Mouse (Mus musculus) gastrocnemius, postnatal 25 days (tissue): Measurements from ENCODE around the gene Rhbdd2. TPM values are rescaled to one million over a fixed set of nuclear protein-coding genes. Genes with fewer than 3 reads are reported as not detected.
"Not testable (repeated sequence)": the region's sequence is repeated elsewhere in the genome, so short reads cannot be mapped to it uniquely, and the experiment has no call there.

Source experiments
- DNase-seq: peaks from one replicate; pipeline ENCODE4 v3.0.0; 2022
- long read RNA-seq, 2 experiments: library from polyadenylated mRNA; stranded (forward); transcript quantifications; one replicate each; pipeline ENCODE4 v2.0.0; 2021
- total RNA-seq, 2 experiments: library from RNA; stranded (reverse); gene quantifications; 1 replicate in 1 of 2; 2 replicates in 1 of 2; pipeline ENCODE4 v1.2.3; 2021

Gene Rhbdd2
- 10 to 100 TPM in 1 of 2 experiments, 1 to 10 TPM in 1; 9.9 to 11.8 TPM for total RNA-seq
- long read RNA-seq, experiment 1, full-length matches to known transcripts: 12 of 17 reads
- long read RNA-seq, experiment 1, partial matches to known transcripts: 0 of 17 reads
- long read RNA-seq, experiment 1, other reads (novel, unspliced or antisense): 5 of 17 reads
- long read RNA-seq, experiment 2, full-length matches to known transcripts: 20 of 23 reads
- long read RNA-seq, experiment 2, partial matches to known transcripts: 0 of 23 reads
- long read RNA-seq, experiment 2, other reads (novel, unspliced or antisense): 3 of 23 reads

DNA sequence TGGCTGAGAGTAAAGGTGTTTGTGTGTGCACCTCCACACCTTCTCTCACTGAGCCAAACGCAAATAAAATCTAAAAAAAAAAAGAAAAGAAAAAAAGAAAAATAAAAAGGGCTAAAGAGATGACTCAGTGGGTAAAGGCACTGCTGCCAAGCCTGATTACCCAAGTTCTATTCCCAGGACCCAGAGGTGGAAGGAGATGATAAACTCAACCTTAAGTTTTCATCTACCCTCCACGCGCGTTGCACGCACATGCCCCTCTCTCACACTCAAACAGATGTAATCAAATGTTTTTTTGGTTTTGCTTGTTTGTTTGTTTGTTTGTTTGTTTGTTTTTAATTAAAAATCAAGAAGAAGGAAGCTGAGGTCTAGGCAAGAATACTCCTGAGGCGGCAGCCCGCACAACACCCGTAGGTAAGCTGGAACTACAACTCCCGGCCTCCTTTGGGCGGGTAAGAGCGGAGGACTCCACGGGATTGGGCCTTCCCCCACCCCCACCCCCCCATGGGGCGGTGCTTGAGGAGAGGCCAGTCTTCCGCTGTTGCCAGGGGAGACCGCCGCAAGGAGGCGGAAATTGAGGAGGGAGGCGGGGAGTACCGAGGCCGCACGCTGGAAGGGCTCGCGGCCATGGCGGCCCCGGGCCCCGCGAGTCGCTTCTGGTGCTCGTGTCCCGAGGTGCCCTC lies at the start of gene Rhbdd2:
Rhbdd2 (plus strand) TSS at position 502 of the 680 bp plus-strand sequence.
- peak; percentile 99 for DNase-seq

DNA sequence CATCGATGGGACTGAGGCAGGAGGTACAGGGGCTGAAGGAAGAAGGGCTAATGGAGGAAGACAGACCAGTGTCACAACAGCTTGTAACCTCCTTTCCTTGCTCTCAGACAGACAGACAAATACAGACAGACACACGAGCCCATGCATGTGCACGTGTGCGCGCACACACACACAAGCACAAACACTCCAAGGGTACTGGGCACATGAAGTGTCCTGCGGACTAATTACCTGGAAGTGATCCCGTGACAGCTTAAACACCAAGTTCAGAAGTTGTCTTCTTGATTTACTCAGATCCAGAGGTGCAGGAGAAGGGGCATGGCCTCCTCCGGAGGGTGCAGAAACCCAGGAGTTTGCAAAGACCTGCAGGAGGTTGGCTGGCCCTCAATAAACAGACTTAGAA lies 46.7 kb upstream of the Rhbdd2 start:
- no peak for DNase-seq

DNA sequence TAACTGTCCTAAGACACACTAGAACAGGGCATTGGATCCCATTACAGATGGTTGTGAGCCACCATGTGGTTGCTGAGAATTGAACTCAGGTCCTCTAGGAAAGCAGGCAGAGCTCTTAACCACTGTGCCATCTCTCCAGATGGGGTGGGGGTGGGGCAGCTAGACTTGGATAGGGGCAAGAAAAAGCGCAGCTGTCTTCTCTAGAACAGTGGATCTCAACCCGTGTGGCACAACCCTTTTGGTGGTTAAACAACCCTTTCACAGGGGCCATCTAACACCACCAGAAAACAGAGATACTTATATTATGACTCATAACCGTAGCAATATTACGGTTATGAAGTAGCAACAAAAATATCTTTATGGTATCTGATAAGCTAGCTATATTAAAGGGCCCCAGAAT lies 44.7 kb upstream of the Rhbdd2 start:
- DNase-seq: no peak

DNA sequence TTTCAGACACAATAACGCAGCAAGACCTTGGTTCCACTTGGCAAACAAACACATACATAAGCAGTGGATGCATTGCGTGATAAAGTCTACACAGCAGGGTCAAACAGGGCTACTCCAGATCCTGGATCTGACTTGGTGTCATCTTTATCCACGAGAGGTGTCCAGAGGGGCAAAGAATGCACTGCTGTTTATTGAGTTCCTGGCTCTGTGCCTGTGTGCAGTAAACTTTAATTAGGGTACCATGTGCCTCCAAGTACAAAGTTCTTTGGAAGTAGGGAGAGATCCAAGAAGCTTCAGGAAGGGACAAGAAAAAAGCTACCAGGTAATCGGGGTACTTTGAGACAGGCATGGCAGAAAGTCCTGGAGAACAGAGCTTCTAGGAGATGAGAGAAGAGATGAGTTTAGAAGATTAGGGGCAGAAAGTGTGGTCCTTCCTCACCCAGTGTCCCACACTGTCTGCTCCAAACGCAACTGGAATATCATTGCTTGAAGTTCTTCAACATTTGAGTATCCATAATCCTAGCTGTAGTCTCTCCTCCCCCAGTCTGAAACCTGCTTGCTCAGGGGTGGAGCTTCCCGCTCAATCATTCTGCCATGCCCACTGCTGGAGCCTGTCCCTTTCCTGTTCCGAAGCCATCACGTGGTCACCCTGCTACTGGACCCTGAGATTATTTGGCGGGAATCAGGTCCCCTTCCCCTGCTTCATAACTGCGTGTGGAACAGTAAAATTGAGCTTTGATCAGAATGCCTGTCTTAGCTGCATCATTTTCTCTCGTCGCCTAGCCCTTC lies 42.2 kb upstream of the Rhbdd2 start:
- DNase-seq: no peak

DNA sequence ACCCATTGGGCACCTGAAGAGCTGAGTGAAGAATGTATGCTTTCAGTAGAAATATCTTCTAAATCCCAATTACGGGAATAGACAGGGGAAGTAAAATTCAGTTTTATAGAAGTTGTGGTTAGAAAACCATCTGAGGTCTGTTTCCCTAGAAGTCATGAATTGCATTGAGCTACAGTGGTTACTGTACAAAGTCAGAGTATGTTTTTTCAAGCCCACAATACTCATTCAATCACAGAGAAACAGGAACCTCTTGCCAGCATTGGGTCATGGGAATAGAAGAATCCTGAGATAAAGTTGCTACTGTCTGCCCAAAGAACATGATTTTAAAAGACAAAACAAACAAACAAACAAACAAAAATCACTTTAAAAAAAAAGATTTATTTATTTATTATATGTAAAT lies 27.8 kb upstream of the Rhbdd2 start:
- not testable (repeated sequence) for DNase-seq

DNA sequence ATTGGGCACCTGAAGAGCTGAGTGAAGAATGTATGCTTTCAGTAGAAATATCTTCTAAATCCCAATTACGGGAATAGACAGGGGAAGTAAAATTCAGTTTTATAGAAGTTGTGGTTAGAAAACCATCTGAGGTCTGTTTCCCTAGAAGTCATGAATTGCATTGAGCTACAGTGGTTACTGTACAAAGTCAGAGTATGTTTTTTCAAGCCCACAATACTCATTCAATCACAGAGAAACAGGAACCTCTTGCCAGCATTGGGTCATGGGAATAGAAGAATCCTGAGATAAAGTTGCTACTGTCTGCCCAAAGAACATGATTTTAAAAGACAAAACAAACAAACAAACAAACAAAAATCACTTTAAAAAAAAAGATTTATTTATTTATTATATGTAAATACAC lies 25.7 kb upstream of the Rhbdd2 start:
- not testable (repeated sequence) for DNase-seq

DNA sequence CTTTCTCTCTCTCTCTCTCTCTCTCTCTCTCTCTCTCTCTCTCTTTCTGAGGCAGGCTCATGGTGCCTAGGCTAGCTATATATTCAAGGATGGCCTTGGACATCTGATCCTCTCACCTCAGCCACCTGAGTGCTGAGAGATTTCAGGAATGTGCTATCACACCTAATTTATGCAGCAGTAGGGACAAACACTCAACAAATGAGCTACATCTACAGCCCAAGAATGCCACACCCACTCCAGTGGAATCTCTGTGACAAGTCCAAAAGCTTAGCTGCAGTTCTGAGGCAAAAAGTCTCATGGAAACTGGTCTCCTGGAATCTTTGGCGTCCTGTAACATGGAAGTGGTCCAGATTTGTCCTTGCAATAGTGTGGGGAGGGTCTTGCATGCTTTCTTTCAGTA lies 24.8 kb upstream of the Rhbdd2 start:
- no peak for DNase-seq

DNA sequence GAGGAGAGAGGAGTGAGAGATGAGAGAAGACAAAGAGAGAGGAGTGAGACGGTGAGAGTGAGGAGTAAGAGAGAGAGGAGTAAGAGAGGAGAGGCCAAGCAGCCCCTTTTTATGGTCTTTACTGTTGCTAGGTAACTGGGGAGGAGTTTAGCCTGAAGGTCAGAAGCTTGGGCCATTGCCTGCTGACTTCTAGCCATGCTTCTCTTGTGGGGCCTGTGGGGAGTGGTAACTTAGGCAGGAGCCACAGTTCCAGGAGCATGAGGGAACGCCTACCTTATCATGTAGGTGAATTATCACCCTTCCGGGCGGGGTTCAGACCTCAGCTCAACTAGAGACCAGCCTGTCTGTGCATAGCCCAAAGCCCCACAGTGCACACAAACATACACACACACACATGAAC lies 22.6 kb upstream of the Rhbdd2 start:
- DNase-seq: no peak

DNA sequence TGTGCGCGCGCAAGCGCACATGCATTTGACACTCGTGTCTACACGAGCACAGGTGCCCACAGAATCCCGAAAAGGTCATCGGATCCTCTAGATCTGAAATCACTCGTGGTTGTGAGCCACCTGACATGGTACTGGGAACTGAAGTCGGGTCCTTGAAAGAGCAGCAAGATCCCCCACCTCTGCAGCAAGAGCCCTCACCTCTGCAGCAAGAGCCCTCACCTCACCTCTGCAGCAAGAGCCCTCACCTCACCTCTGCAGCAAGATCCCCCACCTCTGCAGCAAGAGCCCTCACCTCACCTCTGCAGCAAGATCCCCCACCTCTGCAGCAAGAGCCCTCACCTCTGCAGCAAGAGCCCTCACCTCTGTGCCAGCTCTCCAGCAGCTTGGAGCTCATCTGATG lies 12.7 kb upstream of the Rhbdd2 start:
- DNase-seq: not testable (repeated sequence)

DNA sequence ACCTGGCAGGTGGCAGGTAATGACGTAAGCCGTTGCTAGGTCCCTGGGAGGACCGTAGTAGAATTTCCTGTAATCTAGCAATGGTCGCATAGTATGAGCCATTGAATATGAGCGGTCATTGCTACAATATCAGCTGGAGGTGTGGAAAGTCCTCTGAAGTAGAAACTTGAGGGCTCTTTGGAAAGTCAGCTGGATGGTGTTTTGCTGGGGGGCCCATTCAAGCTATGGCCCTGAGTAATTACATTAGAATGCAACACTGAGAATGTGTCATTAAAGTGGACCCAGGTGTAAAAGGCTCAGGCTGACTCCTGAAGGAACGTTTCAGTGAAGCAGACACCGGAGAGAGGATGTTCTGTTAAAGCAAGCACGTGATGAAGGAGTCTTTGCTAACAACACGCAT lies 11.9 kb upstream of the Rhbdd2 start:
- DNase-seq: no peak

DNA sequence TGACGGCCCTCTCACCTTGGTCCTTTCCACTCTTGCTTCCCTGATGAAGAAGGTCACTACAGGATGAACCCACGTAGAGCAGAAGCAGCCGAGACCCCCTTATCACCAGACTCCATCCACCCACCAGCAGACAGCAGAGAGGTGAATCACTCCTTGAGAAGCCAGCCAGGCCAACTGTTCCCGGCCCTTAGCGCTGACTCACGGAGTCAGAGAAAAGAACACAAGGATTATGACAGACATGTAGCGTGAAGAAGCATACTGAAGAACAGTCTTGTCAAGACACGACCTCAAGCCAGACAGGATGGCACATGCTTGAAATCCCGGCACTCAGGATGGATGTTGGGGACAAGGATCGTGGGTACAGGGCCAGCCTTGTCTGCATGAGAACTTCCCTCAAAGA lies 10.7 kb upstream of the Rhbdd2 start:
- DNase-seq: no peak

DNA sequence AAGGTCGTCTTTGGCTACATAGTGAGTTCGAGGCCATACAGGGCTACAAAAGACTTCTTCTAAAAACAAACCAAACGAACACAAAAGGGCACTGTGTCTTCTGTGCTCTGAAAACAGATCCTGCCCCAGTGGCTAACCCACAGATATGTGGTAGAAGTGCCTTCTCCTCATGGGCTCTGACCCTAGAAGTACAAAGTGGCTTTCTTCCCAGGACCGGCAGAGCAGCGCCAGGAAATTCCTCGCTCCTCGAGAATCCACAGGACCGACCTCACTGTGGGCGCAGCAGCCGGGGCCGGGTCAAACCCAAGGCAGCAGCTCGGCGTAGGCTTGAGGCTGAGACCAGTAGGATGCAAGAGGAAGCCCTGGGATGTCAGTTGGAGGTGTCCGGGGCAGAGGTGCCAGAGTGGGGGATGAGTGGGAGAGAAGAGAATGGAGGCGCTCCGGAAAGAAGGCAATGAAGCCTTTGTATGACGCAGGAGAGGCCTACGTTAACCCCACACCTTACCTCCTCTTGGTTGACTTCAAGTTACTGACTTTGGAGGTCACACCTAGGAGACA lies 9.3 kb upstream of the Rhbdd2 start:
- no peak for DNase-seq

DNA sequence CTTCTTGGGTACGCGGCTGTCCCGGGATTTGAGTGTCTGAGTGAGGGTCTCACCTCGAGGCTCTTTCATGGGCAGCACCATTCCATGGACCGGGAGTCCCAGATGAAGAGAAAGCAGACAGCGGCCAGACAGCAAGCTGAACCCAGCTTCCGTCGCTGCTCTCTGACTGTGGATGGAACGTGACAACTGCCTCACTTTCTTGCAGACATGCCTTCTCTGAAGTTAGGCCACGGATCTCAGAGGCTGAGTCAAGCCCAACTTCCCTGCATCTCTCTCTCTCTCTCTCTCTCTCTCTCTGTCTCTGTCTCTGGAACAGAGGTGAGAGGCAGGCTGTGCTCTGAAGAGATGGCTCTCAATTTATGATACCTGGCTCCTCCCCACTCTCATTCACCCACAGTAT lies 3.5 kb upstream of the Rhbdd2 start:
- DNase-seq: no peak

DNA sequence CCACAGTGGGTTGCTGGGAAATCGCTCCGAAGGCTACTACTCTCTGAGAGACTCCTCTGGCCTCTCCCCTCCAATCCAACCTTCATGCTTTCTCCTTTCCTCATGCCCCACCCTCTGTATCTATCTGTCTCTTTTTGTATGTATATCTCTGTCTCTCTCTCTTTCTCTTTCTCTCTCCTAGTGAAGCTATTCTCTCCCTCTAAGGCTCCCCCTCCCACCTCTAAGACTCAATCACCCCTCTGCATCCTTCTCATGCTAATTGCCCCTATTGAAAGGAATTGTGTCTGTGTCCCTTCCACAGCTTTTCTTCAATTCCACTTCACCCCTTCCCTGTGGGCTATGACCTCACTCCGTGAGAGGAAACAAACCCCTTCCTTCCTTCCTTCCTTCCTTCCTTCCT lies 3.0 kb upstream of the Rhbdd2 start:
- DNase-seq: no peak

DNA sequence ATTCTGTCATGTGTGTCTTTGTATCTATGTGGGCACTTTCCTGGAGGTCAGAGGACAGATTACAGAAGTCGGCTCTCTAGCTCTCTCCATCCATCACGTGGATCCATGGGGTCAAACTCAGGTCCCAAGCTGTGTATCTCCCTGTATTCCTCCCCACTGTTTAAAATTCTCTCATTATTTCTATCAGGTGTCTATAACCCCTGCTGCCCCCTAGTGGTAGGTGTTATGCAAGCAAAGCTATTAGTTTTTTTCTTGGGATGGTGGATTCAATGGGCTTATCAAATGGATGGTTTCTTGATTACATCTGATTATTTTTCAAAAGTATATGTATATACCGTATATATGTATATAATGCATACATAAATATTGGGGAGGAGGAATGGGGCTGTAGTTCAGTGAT lies 1.8 kb upstream of the Rhbdd2 start:
- DNase-seq: no peak

DNA sequence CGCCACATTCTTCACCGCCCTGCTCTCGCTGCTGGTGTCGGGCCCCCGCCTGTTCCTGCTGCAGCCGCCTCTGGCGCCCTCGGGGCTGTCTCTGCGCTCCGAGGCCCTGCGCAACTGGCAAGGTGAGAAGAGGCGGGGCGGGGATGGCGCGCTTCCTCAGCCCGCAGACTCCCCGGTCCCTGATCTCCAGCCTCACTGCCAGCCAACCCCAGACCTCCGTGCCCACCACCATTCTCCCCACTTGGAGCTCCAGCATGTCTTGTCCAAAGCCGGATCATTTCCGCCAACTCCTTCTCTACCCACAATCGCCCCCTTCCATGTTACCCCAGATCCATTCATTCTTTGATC lies 353 bp downstream of the Rhbdd2 start:
- DNase-seq: no peak

DNA sequence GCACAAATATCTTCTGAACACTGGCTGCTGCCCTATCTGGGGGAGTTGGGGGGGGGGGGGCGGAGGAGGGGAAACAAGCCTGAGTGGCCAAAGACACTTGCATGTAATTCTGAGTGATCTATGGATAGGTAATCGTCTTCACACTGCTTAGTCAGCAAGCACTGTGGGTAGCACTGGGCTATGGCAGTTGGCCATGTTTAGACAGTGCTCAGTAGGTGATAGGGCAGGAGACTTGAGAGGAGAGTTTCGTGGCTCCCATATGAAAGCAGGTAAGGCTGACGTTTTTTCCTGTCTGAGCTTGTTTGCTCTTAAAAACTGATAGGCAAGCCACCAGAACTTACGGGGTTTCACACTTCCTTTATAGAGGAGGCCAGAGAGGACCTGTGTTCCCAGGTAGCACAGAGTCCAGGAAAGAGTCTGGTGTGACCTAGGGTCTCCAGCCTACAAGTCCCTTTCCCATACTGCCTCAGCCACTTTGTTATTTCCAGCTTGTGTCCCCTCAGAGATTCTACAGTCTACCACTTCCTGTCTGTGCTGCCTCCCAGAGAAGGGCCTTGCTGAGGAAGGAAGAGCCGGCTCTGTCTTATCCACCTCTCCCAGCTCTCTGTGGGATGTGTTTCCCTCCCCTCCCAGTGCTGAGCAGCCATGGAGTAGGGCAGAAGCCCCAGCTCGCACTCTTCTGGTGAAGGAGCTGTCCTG lies 7.5 kb downstream of the Rhbdd2 start:
- DNase-seq: no peak

DNA sequence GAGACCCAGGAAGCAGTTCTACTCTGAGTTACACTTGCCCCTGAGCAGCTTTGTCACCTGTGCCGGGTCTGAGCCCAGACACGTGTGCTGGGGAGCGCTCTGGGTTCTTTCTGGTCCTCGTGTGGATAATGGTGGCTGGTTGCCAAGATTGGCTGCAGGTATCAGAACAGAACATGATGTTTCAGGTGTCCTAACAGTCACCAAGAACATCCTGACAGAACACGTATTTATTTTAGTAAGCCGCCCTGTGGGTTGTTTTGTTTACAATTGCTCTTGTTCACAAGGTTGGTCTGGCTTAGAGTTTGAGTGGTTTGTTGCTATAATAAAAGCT lies 8.0 kb downstream of the Rhbdd2 start:
- no peak for DNase-seq

DNA sequence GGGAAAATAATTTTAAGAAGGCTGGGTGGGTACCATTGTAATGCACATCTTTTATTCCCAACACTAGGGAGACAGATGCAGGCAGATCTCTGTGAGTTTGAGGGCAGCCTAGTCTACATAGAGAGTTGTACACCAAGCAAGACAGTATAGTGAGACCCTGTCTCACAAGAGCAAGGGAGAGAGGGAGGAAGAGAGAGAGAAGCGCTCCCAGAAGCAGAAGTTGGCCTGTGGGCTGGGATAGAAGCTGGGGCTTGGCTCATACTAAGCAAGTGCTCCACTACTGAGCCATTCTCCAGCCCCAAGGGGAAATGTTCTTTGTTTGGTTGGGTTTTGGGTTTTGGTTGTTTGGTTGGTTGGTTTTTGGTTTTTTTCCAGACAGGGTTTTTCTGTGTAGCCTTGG lies 8.6 kb downstream of the Rhbdd2 start:
- DNase-seq: no peak

DNA sequence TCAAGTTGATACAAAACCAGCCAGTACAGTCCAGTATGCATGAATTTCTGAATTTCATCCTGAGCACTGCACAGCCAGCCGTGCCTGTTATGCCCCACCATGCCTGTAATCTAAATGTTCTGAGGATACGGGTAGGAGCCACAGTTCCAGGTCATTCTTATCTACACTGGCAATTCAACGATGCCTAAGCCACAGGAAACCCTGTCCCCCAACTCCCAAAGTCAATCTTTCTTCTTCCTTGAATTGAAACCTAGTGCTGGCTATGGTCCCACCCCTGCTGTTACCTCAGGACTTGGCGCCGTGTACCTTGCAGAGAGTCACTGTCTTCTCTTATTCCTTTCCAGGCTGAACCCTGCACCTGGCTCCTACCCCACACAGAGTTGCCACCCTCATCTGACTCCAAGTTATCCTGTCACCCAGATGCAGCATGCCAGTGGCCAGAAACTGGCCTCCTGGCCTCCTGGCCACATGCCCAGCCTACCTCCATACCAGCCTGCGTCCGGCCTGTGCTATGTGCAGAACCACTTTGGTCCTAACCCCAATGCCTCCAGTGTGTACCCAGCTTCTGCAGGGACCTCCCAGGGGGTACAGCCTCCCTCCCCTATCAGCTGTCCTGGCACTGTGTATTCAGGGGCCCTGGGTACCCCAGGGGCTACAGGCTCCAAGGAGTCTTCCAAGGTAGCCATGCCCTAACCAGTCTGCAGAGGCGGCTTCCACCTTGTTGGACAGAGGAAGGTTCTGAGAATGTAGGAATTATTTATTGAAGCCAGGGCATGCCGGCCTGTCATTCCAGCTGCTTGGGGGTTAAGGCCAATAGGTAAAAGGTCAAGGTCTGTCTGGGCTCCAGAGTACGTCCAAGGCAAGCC lies 10.5 kb downstream of the Rhbdd2 start:
- DNase-seq: peak; percentile 32

DNA sequence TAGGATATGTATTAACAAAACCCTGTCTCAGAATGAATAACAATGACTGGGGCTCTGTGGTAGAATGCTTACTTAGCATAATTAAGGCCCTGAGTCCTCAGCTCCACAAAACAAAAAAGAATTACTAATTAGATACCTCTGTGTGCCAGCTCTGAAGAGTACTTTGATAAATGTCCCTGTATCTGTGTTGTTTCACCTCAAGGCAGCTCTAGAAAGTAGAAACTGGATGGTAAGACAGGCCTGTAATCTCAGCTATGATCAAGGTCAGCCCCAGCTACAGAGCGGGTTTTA lies 11.1 kb downstream of the Rhbdd2 start:
- no peak for DNase-seq

DNA sequence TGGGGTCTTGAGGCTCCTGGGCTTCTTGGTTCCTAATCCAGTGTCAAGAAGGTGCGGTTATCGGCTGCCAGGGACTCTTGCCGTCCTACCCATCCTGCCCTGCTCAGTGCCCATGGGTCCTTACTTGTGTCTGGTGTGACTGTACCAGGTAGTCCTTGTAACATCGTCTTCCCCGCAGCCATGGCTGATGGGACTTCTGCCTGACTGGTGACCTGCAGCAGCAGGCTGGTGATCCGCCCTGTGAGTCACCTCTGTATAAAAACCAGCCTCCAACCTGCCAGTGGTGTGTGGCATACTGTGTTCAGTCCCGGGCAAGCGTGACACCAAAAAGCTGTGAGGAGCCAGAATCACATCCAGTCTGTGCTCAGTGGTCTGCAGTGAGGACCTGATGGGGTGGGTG lies 11.5 kb downstream of the Rhbdd2 start:
- no peak for DNase-seq
